Mouse (Mus musculus): ENCODE results near the gene E030030I06Rik. TPM values are rescaled to one million over a fixed set of nuclear protein-coding genes. Genes with fewer than 3 reads are reported as not detected.

Gene E030030I06Rik
- polyA plus RNA-seq, 1 experiment from 2014 or later: 21.0 TPM

Other genes starting within 250 kb of the E030030I06Rik start
- not detected in 2 replicates for gene 4930444G20Rik, start 81.2 kb downstream of the E030030I06Rik start, polyA plus RNA-seq (2016; fragmentation: Nextera tagmentation; extraction: Ambion mirVana)
- gene Raet1e, start 9.3 kb upstream of the E030030I06Rik start, polyA plus RNA-seq (2016; fragmentation: Nextera tagmentation; extraction: Ambion mirVana): 9.4 and 9.9 TPM in 2 replicates
- 0.26 and 0.74 TPM in 2 replicates for gene H60b, start 9.3 kb upstream of the E030030I06Rik start, polyA plus RNA-seq (2016; fragmentation: Nextera tagmentation; extraction: Ambion mirVana)
- gene Raet1d, start 211.3 kb upstream of the E030030I06Rik start, polyA plus RNA-seq (2016; fragmentation: Nextera tagmentation; extraction: Ambion mirVana): 16.1 and 17.8 TPM in 2 replicates